Mouse (Mus musculus) monocyte, adult 5-6 weeks (primary cell): ENCODE results near the gene Fbxo17. TPM values are rescaled to one million over a fixed set of nuclear protein-coding genes. Genes with fewer than 3 reads are reported as not detected.

ENCODE experiments used
- ATAC-seq: fragments of 153-309, 156-312 bp; replicated peaks from 2 replicates; pipeline ENCODE4 v1.8.0; 2017; ENCODE audit warnings: mild to moderate bottlenecking; ENCODE audit not compliant: low TSS enrichment, insufficient number of reproducible peaks, severe bottlenecking, poor library complexity, low FRiP score
- total RNA-seq: library from RNA; stranded (forward); fragments of 200-1000, 200-491, 200-594 nt; gene quantifications from 3 replicates; pipeline ENCODE4 v1.2.3, GENCODE M21; 2017

Fbxo17 gene
- total RNA-seq, 1 experiment from 2014 or later, result not detected

DNA sequence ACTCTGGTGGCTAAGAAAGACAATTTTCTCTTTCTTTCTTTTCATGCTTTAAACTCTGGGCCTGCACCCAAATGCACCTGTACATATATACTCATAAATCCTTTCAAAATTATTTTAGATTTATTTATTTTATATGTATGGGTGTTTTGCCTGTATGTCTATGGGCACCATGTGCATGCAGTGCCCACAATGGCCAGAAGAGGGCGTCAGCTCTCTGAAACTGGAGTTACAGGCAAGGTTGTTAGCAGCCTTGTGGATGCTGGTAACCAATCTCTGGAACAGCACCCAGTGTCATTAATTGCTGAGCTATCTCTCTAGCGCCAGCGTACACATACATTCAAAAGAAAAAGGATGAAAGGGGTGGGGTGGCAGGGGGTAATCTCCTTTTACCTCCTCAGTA lies 5.6 kb upstream of the Fbxo17 start:
- ATAC-seq, result no peak

DNA sequence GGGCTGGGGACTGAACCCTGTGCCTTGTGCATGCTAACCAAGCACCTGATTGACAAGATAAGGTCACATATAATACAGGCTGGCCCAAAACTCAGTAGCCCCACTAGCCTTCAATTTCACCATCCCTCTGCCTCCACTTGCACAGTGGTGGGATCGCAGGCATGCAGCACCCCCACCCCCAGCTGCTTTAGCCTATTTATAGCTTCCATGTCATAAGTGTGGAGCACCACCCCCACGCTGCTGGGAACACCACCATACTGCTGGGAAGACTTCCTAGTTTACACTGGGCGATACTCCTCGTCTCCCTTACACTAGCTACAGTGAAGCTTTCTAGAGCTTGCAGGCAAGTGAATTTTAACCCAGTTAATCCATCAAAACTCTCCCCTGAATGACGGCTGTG lies 1.9 kb upstream of the Fbxo17 start:
- no peak for ATAC-seq

DNA sequence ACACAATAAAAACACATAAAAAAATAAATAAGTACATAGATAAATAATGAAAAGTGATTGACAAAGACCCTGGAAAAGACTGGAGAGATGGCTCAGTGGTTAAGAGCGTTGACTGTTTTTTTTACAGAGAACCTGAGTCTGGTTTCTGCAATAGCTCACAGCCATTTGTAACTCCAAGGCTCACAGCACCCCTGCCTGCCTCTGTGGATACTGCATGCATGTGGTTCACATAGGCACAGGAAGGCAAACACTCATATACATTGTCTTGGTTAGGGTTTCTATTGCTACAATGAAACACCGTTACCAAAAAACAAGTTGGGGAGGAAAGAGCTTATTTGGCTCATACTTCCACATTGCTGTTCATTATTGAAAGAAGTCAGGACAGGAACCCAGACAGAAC lies 1.0 kb upstream of the Fbxo17 start:
- ATAC-seq, result no peak

- no peak for ATAC-seq
Observed at GRCm38 (mm10) chr7:28717726-28718125, 1.1 kb downstream of the Fbxo17 start.

GRCm38 (mm10) chr7:28719159-28719558 lies 2.6 kb downstream of the Fbxo17 start:
- ATAC-seq, result no peak

- ATAC-seq, result no peak
Observed at GRCm38 (mm10) chr7:28719650-28720049, 3.0 kb downstream of the Fbxo17 start.

DNA sequence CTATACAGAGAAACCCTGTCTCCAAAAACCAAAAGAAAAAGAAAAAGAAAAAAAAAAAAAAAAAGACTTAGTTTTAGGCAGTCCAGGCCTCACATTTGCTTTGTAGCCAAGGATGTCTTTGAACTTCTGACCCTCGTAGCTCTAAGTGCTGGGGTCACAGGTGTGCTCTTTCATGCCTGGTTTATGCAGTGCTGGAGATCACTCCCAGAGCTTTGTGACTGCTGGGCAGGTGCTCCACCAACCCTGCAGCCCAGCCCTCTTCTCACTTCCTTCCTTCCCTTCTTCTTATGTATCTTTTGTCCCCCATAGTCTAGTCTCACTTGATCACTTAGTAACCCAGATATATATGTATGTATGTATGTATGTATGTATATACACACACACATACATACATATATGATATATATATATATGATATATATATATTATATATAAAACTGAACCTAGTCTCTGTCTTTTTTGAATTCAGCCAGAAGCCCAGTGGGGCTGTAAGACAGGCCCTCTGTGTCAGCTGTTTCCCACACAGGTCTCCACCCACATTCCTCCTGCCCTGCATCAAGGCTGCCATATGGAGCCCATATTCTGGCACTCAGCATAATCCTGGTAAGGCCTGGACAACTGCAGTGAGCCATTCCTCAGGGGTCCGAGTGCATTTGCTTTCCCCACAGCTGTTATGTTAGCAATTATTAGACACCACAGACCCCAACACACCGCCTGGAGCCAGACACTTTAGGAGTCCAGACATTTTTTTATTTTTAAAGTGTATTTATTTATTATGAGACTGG lies 4.3 kb downstream of the Fbxo17 start:
- ATAC-seq, result no peak

GRCm38 (mm10) chr7:28722079-28722478 lies 5.5 kb downstream of the Fbxo17 start:
- ATAC-seq, result no peak

DNA sequence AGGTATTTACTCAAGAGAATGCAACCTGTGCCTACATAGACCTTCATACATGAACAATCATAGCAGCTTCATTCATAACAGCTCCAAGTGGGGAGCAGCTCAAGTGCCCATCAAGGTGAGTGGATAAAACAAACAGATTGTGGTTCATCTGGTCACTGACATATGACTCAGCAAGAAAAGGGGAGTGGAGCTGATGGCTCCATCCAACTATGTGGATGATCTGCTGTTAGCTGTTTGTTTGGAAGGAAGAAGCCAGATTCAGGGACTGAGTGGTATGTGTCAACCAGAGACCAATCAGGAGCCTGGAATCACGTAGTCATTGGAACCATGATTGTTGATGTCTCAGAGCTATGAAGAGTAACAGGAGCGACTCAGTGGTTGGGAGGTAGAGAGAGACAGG lies 8.0 kb downstream of the Fbxo17 start:
- no peak for ATAC-seq

DNA sequence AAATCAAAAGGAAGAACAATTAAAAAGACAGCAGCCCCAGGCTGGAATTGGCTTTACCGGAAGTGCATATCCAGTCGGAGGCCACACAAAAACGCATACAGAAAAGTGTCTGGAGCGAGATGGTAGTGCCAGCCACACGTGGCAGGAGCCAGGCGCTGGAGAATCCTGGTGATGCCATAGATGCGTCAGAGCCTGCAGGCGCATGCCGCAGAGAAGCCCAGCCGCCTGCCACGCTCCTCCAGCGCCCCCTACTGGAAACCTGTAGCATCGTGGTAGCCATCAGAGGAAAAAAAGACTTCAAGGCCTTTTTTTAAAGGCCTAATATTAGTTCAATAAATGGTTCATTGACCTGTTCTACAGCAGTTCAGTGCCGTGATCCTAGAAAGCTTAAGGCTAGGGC lies 10.0 kb downstream of the Fbxo17 start:
- ATAC-seq, result 0 out of 2 replicates have a peak, but pooled peaks have one; percentile 48

DNA sequence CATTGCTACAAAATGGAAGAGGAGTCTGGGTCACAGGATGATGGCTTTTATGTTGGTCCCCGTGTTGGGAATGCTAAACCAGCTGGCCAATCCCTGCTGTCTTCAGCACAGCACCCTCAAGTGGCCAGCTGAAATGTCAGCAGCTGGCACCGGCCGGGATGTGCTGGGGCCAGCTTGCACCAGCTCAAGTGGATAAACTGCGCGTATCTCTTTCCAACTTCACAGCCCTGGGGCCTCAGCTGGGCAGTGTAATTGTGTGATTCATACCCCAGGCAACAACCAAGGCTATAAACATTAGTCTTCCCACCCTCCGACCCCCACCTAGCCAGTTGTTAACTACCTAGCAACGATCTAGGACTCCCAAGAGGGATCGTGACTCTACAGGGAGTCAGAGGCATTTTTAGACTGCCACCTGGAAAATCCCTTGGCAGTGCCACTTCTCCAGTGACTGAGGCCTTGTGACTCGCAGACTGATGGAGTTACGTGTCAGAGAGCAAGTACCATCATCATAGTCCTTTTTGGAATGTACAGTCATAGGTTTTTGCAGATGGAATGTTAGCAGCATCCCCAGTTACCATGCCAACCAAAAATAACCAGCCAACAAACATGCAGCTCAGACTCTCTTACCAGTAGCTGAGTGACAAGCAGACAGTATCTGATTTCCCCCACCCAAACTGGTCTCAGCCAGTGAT lies 11.2 kb downstream of the Fbxo17 start:
- ATAC-seq, result no peak

DNA sequence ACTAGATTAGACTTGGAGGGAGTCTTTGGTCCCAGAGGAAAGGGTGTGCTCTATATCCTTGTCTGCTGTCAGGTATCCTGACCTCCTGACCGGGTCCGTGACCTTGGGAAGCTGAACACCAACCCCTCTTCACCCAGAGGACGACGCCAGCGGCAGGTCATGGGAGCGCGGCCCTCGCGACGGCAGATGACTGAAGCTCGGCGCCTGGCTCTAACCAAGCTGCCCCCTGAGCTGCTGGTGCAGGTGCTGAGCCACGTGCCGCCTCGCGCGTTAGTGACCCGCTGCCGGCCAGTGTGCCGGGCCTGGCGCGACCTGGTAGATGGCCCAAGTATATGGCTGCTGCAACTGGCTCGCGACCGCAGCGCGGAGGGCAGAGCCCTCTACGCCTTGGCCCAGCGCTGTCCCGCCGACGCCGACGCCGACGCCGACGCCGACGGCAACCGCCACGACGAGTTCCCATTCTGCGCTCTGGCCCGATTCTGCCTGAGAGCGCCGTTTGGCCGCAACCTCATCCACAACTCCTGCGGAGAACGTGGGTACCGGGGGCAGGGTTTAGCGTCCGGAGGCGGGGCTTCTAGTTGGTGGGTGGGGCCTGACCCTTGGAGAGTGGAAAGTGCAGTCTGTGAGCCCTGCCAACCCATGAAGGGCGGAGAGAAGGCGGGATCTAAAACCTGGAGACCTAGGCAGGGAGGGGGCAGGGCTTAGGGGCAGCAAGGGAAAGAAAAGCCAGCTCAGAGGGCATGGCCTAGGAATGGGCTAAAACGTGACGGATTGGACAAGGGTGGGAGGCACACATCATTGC lies 15.9 kb downstream of the Fbxo17 start:
- peak; percentile 84 for ATAC-seq

- ATAC-seq, result no peak
Observed at GRCm38 (mm10) chr7:28733211-28733610, 16.6 kb downstream of the Fbxo17 start.

- no peak for ATAC-seq
Observed at GRCm38 (mm10) chr7:28735701-28736100, 19.1 kb downstream of the Fbxo17 start.

DNA sequence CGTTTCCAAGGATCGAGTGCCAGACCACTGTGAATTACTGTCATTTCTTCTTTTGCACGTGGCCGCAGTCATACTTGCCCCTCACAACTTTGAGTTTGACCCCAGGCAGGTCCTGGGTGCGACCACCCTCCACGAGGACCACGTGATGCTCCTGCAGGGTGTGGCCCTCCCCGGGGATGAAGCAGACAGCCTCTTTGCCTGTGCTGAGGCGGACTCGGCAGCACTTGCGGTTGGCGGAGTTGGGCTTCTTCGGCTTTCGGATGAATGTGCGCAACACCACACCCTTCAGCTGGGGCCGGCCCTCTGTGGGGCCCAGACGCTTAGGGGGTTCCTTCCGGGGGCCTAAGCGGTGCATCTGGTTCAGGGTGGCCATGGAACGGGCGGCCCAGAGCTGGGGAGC lies 23.2 kb downstream of the Fbxo17 start:
- ATAC-seq, result no peak

DNA sequence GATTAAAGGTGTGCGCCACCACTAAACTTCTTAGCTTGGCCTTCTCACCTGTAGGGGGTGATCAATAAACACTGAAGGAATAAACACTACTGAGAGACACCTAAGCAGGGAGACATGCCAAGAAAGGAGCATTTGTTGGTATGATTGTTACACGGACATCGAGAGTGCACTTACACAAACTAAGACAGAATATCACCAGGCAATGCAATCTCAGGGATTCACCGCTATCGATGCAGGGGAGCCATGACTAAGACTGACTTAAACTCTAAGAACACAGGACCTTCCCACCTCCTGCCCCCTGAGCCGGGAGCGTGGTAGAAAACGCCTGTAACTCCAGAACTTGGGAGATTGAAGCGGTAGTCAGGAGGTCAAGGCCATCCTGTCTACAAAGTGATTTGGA lies 24.3 kb downstream of the Fbxo17 start:
- no peak for ATAC-seq

DNA sequence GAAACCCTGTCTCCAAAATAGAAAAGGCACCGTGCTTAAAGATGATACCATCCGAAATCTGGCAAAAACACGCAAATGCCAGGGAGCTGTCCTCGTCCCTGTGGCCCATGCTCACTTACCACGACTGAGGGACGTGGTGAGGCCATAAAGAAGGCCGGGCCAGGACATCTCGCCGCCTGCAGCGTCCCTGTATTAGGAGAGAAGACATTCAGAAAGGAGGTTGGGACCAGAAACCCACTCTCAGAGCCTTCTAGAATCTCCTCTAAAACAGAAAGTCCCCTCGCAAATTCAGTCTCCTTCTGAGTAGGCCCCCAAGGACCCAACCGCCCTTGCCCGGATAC lies 24.7 kb downstream of the Fbxo17 start:
- ATAC-seq, result no peak

- ATAC-seq, result peak; percentile 92
Observed at GRCm38 (mm10) chr7:28741709-28742438, 25.3 kb downstream of the Fbxo17 start, which contains the start of the genes Mrps12 and Sars2. Mrps12 (minus strand) TSS chr7:28741820. Sars2 (plus strand) TSS chr7:28741992.

DNA sequence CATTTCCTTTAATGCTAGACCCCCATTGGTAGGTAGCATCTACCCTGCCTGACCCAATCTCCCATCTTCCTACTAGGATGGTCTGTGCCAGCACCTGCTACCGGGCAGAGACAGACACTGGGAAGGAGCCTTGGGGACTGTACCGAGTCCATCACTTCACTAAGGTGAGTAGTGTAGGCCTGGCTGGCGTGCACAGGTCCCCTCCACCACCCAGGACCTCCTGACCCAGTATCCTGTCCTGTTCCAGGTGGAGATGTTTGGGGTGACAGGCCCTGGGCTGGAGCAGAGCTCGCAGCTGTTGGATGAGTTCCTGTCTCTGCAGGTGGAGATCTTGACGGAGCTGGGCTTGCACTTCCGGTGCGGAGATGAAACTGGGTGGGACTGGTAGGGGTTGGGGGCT lies 33.3 kb downstream of the Fbxo17 start:
- no peak for ATAC-seq
